Mouse (Mus musculus) CH12.LX (cell line): Measurements from ENCODE around the gene Ccl11.

ENCODE experiments used
- CTCF ChIP-seq, 2 experiments: IDR thresholded peaks in 1 of 2; conservative IDR thresholded peaks in 1 of 2; 2 replicates each; pipeline ENCODE4 v1.5.1; 2011 to 2012; ENCODE audit warnings: low read depth in 2 of 2, low read length in 2 of 2, improper control_type of control experiment in 1 of 2, inconsistent platforms in 1 of 2, mild to moderate bottlenecking in 1 of 2, moderate library complexity in 1 of 2
- E2F4 ChIP-seq: IDR thresholded peaks from 2 replicates; pipeline ENCODE4 v1.6.1; 2011; ENCODE audit warnings: low read depth, low read length, improper control_type of control experiment; ENCODE audit not compliant: insufficient replicate concordance
- EP300 ChIP-seq: IDR thresholded peaks from 2 replicates; pipeline ENCODE4 v1.6.1; 2011; ENCODE audit warnings: low read length, improper control_type of control experiment
- ETS1 ChIP-seq: conservative IDR thresholded peaks from 2 replicates; pipeline ENCODE4 v1.6.1; 2012; ENCODE audit warnings: low read depth, mild to moderate bottlenecking, inconsistent platforms, low read length, improper control_type of control experiment, moderate library complexity
- GABPA ChIP-seq: IDR thresholded peaks from 2 replicates; pipeline ENCODE4 v1.6.1; 2012; ENCODE audit warnings: low read depth, low read length, improper control_type of control experiment, inconsistent platforms; ENCODE audit not compliant: insufficient replicate concordance
- HCFC1 ChIP-seq: IDR thresholded peaks from 2 replicates; pipeline ENCODE4 v1.6.1; 2012; ENCODE audit warnings: low read depth, mild to moderate bottlenecking, inconsistent platforms, low read length, improper control_type of control experiment
- MAX ChIP-seq: IDR thresholded peaks from 2 replicates; pipeline ENCODE4 v1.6.1; 2011; ENCODE audit warnings: low read length, improper control_type of control experiment
- POLR2A ChIP-seq: IDR thresholded peaks from 2 replicates; pipeline ENCODE4 v1.6.1; 2011; ENCODE audit warnings: low read depth, mild to moderate bottlenecking, improper control_type of control experiment, low read length
- TCF12 ChIP-seq: IDR thresholded peaks from 2 replicates; pipeline ENCODE4 v1.6.1; 2014; ENCODE audit warnings: low read depth, mild to moderate bottlenecking, inconsistent platforms, low read length, improper control_type of control experiment
- USF2 ChIP-seq: conservative IDR thresholded peaks from 2 replicates; pipeline ENCODE4 v1.6.1; 2011; ENCODE audit warnings: low read depth, low read length, improper control_type of control experiment
- ZC3H11A ChIP-seq: IDR thresholded peaks from 2 replicates; pipeline ENCODE4 v1.6.1; 2012; ENCODE audit warnings: low read depth, mild to moderate bottlenecking, inconsistent platforms, low read length, improper control_type of control experiment
- ZMIZ1 ChIP-seq: IDR thresholded peaks from 2 replicates; pipeline ENCODE4 v1.6.1; 2012; ENCODE audit warnings: low read depth, mild to moderate bottlenecking, inconsistent platforms, low read length, improper control_type of control experiment
- ZNF384 ChIP-seq: IDR thresholded peaks from 2 replicates; pipeline ENCODE4 v1.6.1; 2012; ENCODE audit warnings: low read depth, low read length, improper control_type of control experiment, inconsistent platforms

GRCm38 (mm10) chr11:82072374-82072773, 14.8 kb downstream of the Ccl11 start:
- TF ChIP-seq E2F4, result no peak
- TF ChIP-seq POLR2A, result no peak
- TF ChIP-seq CTCF (conservative IDR thresholded peaks at IDR 0.05 in 1 of 2, IDR thresholded peaks at IDR 0.05 in 1 of 2; ENCODE audit: low read depth in 2 of 2, low read length in 2 of 2), result peak in 1 of 2 experiments; percentile 77; a peak in 3 of 4 replicates
- TF ChIP-seq ZMIZ1, result no peak
- TF ChIP-seq TCF12, result no peak
- TF ChIP-seq ZC3H11A, result no peak
- no peak for TF ChIP-seq HCFC1
- no peak for TF ChIP-seq GABPA
- TF ChIP-seq ZNF384, result no peak
- no peak for TF ChIP-seq EP300
- no peak for TF ChIP-seq ETS1
- no peak for TF ChIP-seq USF2
- no peak; the same call in 1 of the 2 replicates for TF ChIP-seq MAX
